In genomic region chr11:20795466-20795865, GRCm38 (mm10) we compare ENCODE assay signal across 19 mouse cellular contexts. TPM values are rescaled to one million over a fixed set of nuclear protein-coding genes. Genes with fewer than 3 reads are reported as not detected.
A peak's percentile ranks its signal among the peaks of the same experiment; 100 is the strongest.
DNase-seq lines count a peak whose midpoint lies in the region; ATAC-seq lines count a peak whose summit lies in the region.
"Had no signal": no experiment of that assay in that cellular context is flagged by ENCODE, and none has a peak within 500 bp of the region (broad histone marks: within the 10 kb centered on the region; RNA-seq: fewer than 3 reads in every experiment).

No protein-coding gene starts in this region.

- 53% methylated on average over 2 of the region's 2 CpGs for WGBS in heart, embryonic 11.5 days (ENCODE audit: insufficient replicate concordance)
- 53% methylated on average over 2 of the region's 2 CpGs for WGBS in heart, embryonic 10.5 days
- WGBS in midbrain, embryonic 11.5 days, result 64% methylated on average over 2 of the region's 2 CpGs
- WGBS in midbrain, embryonic 15.5 days, result 67% methylated on average over 2 of the region's 2 CpGs

- no peak overlapping the region for H3K27ac ChIP-seq in heart, embryonic 11.5 days (ENCODE audit: low read depth, low read length)
- no peak overlapping the region for H3K27ac ChIP-seq in heart, embryonic 10.5 days
- no peak overlapping the region for H3K27ac ChIP-seq in midbrain, embryonic 11.5 days (ENCODE audit: low read depth, low read length)
- H3K27ac ChIP-seq in midbrain, embryonic 15.5 days, result no peak overlapping the region

- 0 out of 2 replicates have a peak, but pooled peaks cover 4% of the 10 kb centered on the region for H3K9me3 ChIP-seq in heart, embryonic 11.5 days (replicated peaks; ENCODE audit: control insufficient read depth, low read length)
- H3K9me3 ChIP-seq in heart, embryonic 10.5 days, result peaks cover 4% of the 10 kb centered on the region; the same call in 1 of the 2 replicates
- no peaks in the 10 kb centered on the region for H3K9me3 ChIP-seq in megakaryocyte, embryonic 14.5 days
- no peaks in the 10 kb centered on the region for H3K9me3 ChIP-seq in midbrain, embryonic 11.5 days (ENCODE audit: control insufficient read depth, low read length)
- no peaks in the 10 kb centered on the region for H3K9me3 ChIP-seq in midbrain, embryonic 15.5 days
- H3K9me3 ChIP-seq: G1E had no signal

- no peaks in the 10 kb centered on the region for H3K27me3 ChIP-seq in heart, embryonic 11.5 days (ENCODE audit: control insufficient read depth, insufficient read depth, low read length)
- no peaks in the 10 kb centered on the region for H3K27me3 ChIP-seq in heart, embryonic 10.5 days (ENCODE audit: insufficient read depth, poor library complexity, severe bottlenecking)
- H3K27me3 ChIP-seq in megakaryocyte, embryonic 14.5 days (replicated peaks), result peaks cover 2% of the 10 kb centered on the region
- H3K27me3 ChIP-seq in midbrain, embryonic 11.5 days (ENCODE audit: control insufficient read depth, insufficient read depth, low read length), result no peaks in the 10 kb centered on the region
- H3K27me3 ChIP-seq in midbrain, embryonic 15.5 days (replicated peaks), result 0 out of 2 replicates have a peak, but pooled peaks cover 3% of the 10 kb centered on the region
- H3K27me3 ChIP-seq: CH12.LX had no signal

- H3K4me3 ChIP-seq in heart, embryonic 11.5 days (ENCODE audit: low read depth, low read length), result no peak overlapping the region
- no peak overlapping the region for H3K4me3 ChIP-seq in heart, embryonic 10.5 days
- H3K4me3 ChIP-seq in megakaryocyte, embryonic 14.5 days (replicated peaks), result peak overlapping the region; percentile 72
- no peak overlapping the region for H3K4me3 ChIP-seq in midbrain, embryonic 11.5 days (ENCODE audit: low read depth, low read length)
- no peak overlapping the region for H3K4me3 ChIP-seq in midbrain, embryonic 15.5 days

- intact Hi-C loops in heart, postnatal 10 days (cut with DNase I), result loop anchor here (2.0 to 10.0 kb wide), 2 partner anchors 35 to 659 kb away; partner anchors contain the start of gene Lgalsl

- DNase-seq in heart, adult 11 months, result peak; percentile 25
- peak; percentile 58 for DNase-seq in heart, embryonic 10.5 days (ENCODE audit: low spot score)
- no peak for DNase-seq in heart, postnatal 10 days
- peak; percentile 64 for DNase-seq in midbrain, embryonic 11.5 days (ENCODE audit: low spot score, missing footprints)
- DNase-seq: adrenal gland, adult 2 months; adrenal gland, adult 8-10 months; adrenal gland, postnatal 10 days; adrenal gland, postnatal 14 days; adrenal gland, postnatal 25 days; adrenal gland, postnatal 36 days; B cell, adult 2 months; cerebellum, adult 11 months; cerebellum, adult 11-12 months had no signal

- no peaks in the 10 kb centered on the region for H3K4me1 ChIP-seq in heart, embryonic 11.5 days (ENCODE audit: control insufficient read depth, insufficient read depth, low read length)
- H3K4me1 ChIP-seq in heart, embryonic 10.5 days, result peaks cover 10% of the 10 kb centered on the region
- H3K4me1 ChIP-seq in megakaryocyte, embryonic 14.5 days, result peaks cover 94% of the 10 kb centered on the region
- H3K4me1 ChIP-seq in midbrain, embryonic 11.5 days (ENCODE audit: control insufficient read depth, insufficient read depth, low read length), result peaks cover 8% of the 10 kb centered on the region
- peaks cover 5% of the 10 kb centered on the region for H3K4me1 ChIP-seq in midbrain, embryonic 15.5 days

- no peak overlapping the region for H3K9ac ChIP-seq in heart, embryonic 11.5 days (ENCODE audit: low read depth, low read length)
- no peak overlapping the region for H3K9ac ChIP-seq in midbrain, embryonic 11.5 days (ENCODE audit: low read length)
- H3K9ac ChIP-seq in midbrain, embryonic 15.5 days, result no peak overlapping the region

- no peak overlapping the region for H3K4me2 ChIP-seq in heart, embryonic 11.5 days
- no peak overlapping the region for H3K4me2 ChIP-seq in midbrain, embryonic 11.5 days
- no peak overlapping the region for H3K4me2 ChIP-seq in midbrain, embryonic 15.5 days

- no peak for ATAC-seq in heart, embryonic 11.5 days (replicated peaks; ENCODE audit: insufficient number of reproducible peaks, low FRiP score, low TSS enrichment)
- no peak for ATAC-seq in megakaryocyte, adult 5-6 weeks (ENCODE audit: poor library complexity, severe bottlenecking)
- no peak for ATAC-seq in midbrain, embryonic 11.5 days (ENCODE audit: low FRiP score)
- no peak for ATAC-seq in midbrain, embryonic 15.5 days (replicated peaks)

- H3K36me3 ChIP-seq in heart, embryonic 11.5 days (ENCODE audit: control insufficient read depth, insufficient read depth, low read length), result no peaks in the 10 kb centered on the region
- H3K36me3 ChIP-seq in heart, embryonic 10.5 days, result no peaks in the 10 kb centered on the region
- H3K36me3 ChIP-seq in megakaryocyte, embryonic 14.5 days (replicated peaks; ENCODE audit: low read length), result peaks cover 6% of the 10 kb centered on the region
- no peaks in the 10 kb centered on the region for H3K36me3 ChIP-seq in midbrain, embryonic 11.5 days (ENCODE audit: control insufficient read depth, insufficient read depth, low read length)
- H3K36me3 ChIP-seq in midbrain, embryonic 15.5 days (replicated peaks), result no peaks in the 10 kb centered on the region
- H3K36me3 ChIP-seq: G1E had no signal

RNA-seq across cellular contexts. Expression of gene Lgalsl, which starts 35.4 kb away (rescaled TPM):
- 39.1 and 45.7 TPM in 2 replicates for polyA plus RNA-seq in heart, embryonic 11.5 days (2014; fragmentation: Nextera tagmentation; extraction: Ambion mirVana)
- polyA plus RNA-seq in heart, embryonic 10.5 days (2016; fragmentation: Nextera tagmentation; extraction: Ambion mirVana), result 44.5 and 53.4 TPM in 2 replicates
- 10 to 100 TPM; 40.3 to 43.1 TPM for total RNA-seq in heart, postnatal 10 days (2021)
- polyA plus RNA-seq in megakaryocyte, embryonic 14.5 days (2012; ENCODE audit: insufficient read depth, low replicate concordance), result 3.2 and 15.8 TPM in 2 replicates
- 2.2 and 3.6 TPM in 2 replicates for total RNA-seq in megakaryocyte, adult 5-6 weeks (2015)
- total RNA-seq in megakaryocyte, adult 5-6 weeks (2017), result 1.4 and 2.8 TPM in 2 replicates
- polyA plus RNA-seq in midbrain, embryonic 11.5 days (2014; fragmentation: Nextera tagmentation; extraction: Ambion mirVana), result 26.6 and 29.4 TPM in 2 replicates
- 76.2 and 80.7 TPM in 2 replicates for polyA plus RNA-seq in midbrain, embryonic 15.5 days (2015; fragmentation: Nextera tagmentation; extraction: Ambion mirVana)
- polyA plus RNA-seq: G1E had no signal

RNA-seq across cellular contexts. Expression of gene Aftph, which starts 54.1 kb away (rescaled TPM):
- polyA plus RNA-seq in heart, embryonic 11.5 days (2014; fragmentation: Nextera tagmentation; extraction: Ambion mirVana), result 12.1 and 15.7 TPM in 2 replicates
- polyA plus RNA-seq in heart, embryonic 10.5 days (2016; fragmentation: Nextera tagmentation; extraction: Ambion mirVana), result 13.9 and 14.2 TPM in 2 replicates
- total RNA-seq in heart, postnatal 10 days (2021), result 10 to 100 TPM; 23.3 to 24.3 TPM
- 11.3 and 19.6 TPM in 2 replicates for polyA plus RNA-seq in megakaryocyte, embryonic 14.5 days (2012; ENCODE audit: insufficient read depth, low replicate concordance)
- total RNA-seq in megakaryocyte, adult 5-6 weeks (2015), result 68.2 and 74.4 TPM in 2 replicates
- total RNA-seq in megakaryocyte, adult 5-6 weeks (2017), result 61.9 and 67.4 TPM in 2 replicates
- 32.1 and 33.1 TPM in 2 replicates for polyA plus RNA-seq in midbrain, embryonic 11.5 days (2014; fragmentation: Nextera tagmentation; extraction: Ambion mirVana)
- 35.0 and 35.9 TPM in 2 replicates for polyA plus RNA-seq in midbrain, embryonic 15.5 days (2015; fragmentation: Nextera tagmentation; extraction: Ambion mirVana)

Comparison
In these comparisons a context has a peak if more than half of its experiments do, and no peak if none do; other contexts are left out.
1. DNase-seq: peak in heart, adult 11 months (single experiment), heart, embryonic 10.5 days (single experiment) and midbrain, embryonic 11.5 days (single experiment); none in heart, postnatal 10 days (0 of 2).